Mouse (Mus musculus) erythroblast, embryonic 14.5 days (primary cell): ENCODE results near the gene Blcap.

Source experiments
- GATA1 ChIP-seq: IDR thresholded peaks from 2 replicates; pipeline ENCODE4 v1.6.1; 2012; ENCODE audit warnings: low read length, inconsistent platforms, mixed read lengths
- TAL1 ChIP-seq: IDR thresholded peaks from 3 replicates; pipeline ENCODE4 v1.6.1; 2012; ENCODE audit warnings: low read length, inconsistent platforms, mixed read lengths

DNA sequence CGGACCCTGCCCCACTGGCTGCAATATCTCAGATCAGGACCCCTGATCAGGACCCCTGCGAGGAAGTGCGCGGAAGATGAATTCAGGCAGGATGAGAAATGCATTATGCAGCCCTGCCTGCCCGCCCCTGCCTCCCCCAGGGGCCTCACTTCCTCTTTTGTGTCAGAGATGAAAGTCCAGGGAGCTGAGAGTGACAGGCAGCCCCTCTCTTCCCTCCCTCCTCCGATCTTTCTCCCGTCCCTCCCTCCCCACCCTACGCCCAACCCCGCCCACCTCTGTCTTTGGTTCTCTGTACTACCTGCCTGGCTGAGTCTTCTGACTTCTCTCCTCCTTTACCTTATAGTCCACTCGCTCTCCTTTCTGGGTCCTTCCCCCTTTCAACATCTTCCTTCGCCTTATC is 42.9 kb upstream of the Blcap start:
- TF ChIP-seq GATA1 (no peak), TAL1 (no peak)
